Mouse (Mus musculus): ENCODE measurements around the gene Wdr38. TPM values are rescaled to one million over a fixed set of nuclear protein-coding genes. Genes with fewer than 3 reads are reported as not detected.
A peak's percentile ranks its signal among the peaks of the same experiment; 100 is the strongest.
"Not testable (repeated sequence)": the region's sequence is repeated elsewhere in the genome, so short reads cannot be mapped to it uniquely, and the experiment has no call there.

Wdr38 gene
- total and polyA plus RNA-seq, 2 experiments from 2014 or later: 0.66 to 1.2 TPM

DNA sequence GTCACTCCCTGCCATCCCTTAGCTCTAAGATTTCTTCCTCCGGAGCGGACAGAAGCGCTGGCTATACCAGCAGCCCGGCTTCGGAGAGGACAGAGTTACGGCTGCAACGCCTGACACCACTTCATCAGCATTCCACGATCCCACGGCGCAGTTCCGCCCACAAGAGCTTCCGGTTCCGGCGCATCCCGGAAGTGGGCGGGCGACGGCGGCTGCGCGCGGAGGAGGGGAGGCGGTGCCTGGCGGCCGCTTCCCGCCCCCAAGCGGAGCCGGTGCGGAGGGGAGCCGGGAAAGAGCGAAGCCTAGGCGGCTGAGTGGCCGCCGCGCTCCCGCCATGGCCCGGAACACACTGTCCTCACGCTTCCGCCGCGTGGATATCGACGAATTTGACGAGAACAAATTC, 10.6 kb downstream of the Wdr38 start:
- peak overlapping the region; percentile 83 for H3K9ac ChIP-seq (replicated peaks; ENCODE audit: low read length)
- H3K4me2 ChIP-seq (ENCODE audit: low read depth, low read length): peak overlapping the region; percentile 90
- H3K27ac ChIP-seq: peak overlapping the region; percentile 95
- H3K36me3 ChIP-seq (ENCODE audit: insufficient read depth, low read length): peaks cover 2% of the 10 kb centered on the region; the same call in 1 of the 2 replicates
- ATAC-seq (peak; percentile 89), DNase-seq (ENCODE audit: low spot score) (peak; percentile 97)
- peaks cover 32% of the 10 kb centered on the region for H3K4me1 ChIP-seq (ENCODE audit: insufficient read depth, low read length)
- TF ChIP-seq CTCF (IDR thresholded peaks at IDR 0.05; ENCODE audit: low read depth): no peak
- no peaks in the 10 kb centered on the region for H3K27me3 ChIP-seq (ENCODE audit: insufficient read depth, low read length)
- H3K4me3 ChIP-seq (ENCODE audit: low read length): peak overlapping the region; percentile 62
- WGBS: 3% methylated on average over 44 of the region's 44 CpGs
- H3K9me3 ChIP-seq (ENCODE audit: low read length): no peaks in the 10 kb centered on the region

DNA sequence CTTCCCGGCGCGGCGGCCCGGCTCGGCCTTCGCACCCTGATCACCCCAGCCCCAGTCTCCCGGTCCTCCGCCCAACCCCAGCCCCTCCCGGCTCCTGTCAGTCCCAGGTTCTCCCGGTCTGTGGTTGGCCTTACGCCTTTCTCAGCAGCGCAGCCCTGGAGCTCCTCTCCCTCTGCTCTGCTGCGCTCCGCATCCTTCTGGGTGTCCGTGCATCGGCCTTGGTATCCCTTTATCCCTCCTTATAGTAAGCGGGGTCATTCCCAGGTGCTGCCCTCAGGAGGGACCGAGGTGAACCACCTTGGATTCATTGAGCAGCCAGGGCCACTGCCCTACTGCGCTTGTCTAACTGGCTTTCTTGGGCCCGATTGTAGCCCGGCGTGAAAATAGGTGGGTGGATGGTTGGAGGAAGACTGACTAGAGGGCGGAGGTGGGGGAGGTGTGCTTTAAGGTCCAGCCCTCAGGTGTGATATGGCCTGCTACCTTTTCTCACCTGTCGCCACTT, 11.1 kb downstream of the Wdr38 start:
- Histone ChIP-seq H3K27ac (peak overlapping the region; percentile 95), H3K36me3 (ENCODE audit: insufficient read depth, low read length) (no peaks in the 10 kb centered on the region; the same call in 1 of the 2 replicates), H3K4me3 (ENCODE audit: low read length) (peak overlapping the region; percentile 62), H3K27me3 (ENCODE audit: insufficient read depth, low read length) (no peaks in the 10 kb centered on the region), H3K4me1 (ENCODE audit: insufficient read depth, low read length) (peaks cover 32% of the 10 kb centered on the region), H3K9me3 (ENCODE audit: low read length) (no peaks in the 10 kb centered on the region), H3K4me2 (ENCODE audit: low read depth, low read length) (peak overlapping the region; percentile 90), H3K9ac (replicated peaks; ENCODE audit: low read length) (peak overlapping the region; percentile 83)
- 1% methylated on average over 22 of the region's 25 CpGs for WGBS
- no peak for TF ChIP-seq CTCF (IDR thresholded peaks at IDR 0.05; ENCODE audit: low read depth)
- ATAC-seq: peak; percentile 51
- DNase-seq (ENCODE audit: low spot score): peak; percentile 53

DNA sequence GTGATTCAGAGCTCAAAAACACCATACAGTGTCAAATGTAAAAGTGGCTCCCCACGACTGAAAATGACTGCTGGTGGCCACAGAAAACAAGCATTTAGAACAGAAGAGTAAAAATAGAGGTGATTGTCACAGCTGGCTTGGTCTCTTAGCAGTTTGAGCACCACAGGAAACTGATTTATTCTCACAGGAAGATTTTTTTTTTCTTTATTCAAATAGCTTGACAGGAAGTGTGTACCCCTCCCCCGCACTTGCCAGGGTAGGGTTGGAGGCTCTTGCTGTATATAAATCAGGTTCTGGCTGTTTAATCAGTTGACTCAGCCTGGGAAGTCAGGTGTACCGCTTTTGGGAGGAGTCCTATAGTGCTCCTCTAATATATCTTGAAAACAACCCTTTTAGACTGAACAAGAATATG, 11.7 kb downstream of the Wdr38 start:
- no peak for DNase-seq (ENCODE audit: low spot score)
- Histone ChIP-seq H3K36me3 (ENCODE audit: insufficient read depth, low read length) (peaks cover 1% of the 10 kb centered on the region; the same call in 1 of the 2 replicates), H3K9ac (replicated peaks; ENCODE audit: low read length) (peak overlapping the region; percentile 83), H3K27ac (peak overlapping the region; percentile 95), H3K4me2 (ENCODE audit: low read depth, low read length) (peak overlapping the region; percentile 90), H3K27me3 (ENCODE audit: insufficient read depth, low read length) (no peaks in the 10 kb centered on the region), H3K4me3 (ENCODE audit: low read length) (peak overlapping the region; percentile 62), H3K4me1 (ENCODE audit: insufficient read depth, low read length) (peaks cover 29% of the 10 kb centered on the region), H3K9me3 (ENCODE audit: low read length) (no peaks in the 10 kb centered on the region)
- TF ChIP-seq CTCF (IDR thresholded peaks at IDR 0.05; ENCODE audit: low read depth): no peak
- WGBS: 34% methylated on average over 3 of the region's 3 CpGs
- ATAC-seq: no peak

DNA sequence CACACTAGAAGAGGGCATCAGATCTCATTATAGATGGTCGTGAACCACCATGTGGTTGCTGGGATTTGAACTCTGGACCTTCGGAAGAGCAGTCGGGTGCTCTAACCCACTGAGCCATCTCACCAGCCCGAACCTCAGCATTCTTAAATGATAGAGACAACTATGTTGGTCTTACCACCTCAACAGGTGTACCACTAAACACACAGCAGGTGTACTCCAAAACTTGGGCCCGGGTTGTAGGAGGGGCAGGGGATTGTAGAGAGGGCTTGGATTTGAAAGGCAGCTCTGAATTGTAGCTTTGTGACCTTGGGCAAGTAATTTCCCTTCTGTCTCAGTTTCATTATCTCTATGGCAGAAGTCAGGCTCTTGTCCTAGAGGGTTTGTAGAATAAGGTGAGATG, 12.9 kb downstream of the Wdr38 start:
- ATAC-seq; H3K27ac ChIP-seq; H3K4me3 ChIP-seq (ENCODE audit: low read length); H3K4me2 ChIP-seq (ENCODE audit: low read depth, low read length); H3K9ac ChIP-seq (replicated peaks; ENCODE audit: low read length); H3K27me3 ChIP-seq (ENCODE audit: insufficient read depth, low read length); H3K9me3 ChIP-seq (ENCODE audit: low read length); DNase-seq (ENCODE audit: low spot score): not testable (repeated sequence)
- WGBS: 97% methylated on average over 4 of the region's 5 CpGs
- Histone ChIP-seq H3K4me1 (ENCODE audit: insufficient read depth, low read length) (peaks cover 25% of the 10 kb centered on the region), H3K36me3 (ENCODE audit: insufficient read depth, low read length) (peaks cover 12% of the 10 kb centered on the region; the same call in 1 of the 2 replicates)

DNA sequence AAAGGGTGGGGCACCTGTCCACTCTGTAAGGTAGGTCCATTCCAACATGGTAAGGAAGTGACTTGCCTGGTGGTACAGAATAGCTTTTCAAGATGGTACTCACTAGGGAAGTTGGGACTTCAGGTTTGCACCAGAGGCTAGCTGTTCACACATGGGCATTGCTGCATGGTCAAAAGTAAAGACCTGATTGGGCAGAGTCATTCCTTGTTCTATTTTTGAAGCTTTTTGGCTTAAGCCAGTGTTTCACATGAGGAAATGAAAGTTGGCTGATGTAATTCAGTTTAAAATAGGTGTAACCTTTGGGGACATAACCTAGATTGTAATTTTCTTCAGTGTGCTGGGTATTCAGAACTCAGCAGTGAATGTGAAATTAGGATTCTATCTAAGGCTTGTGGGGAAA, 14.0 kb downstream of the Wdr38 start:
- Histone ChIP-seq H3K27me3 (ENCODE audit: insufficient read depth, low read length) (no peaks in the 10 kb centered on the region), H3K9ac (replicated peaks; ENCODE audit: low read length) (no peak overlapping the region), H3K4me2 (ENCODE audit: low read depth, low read length) (no peak overlapping the region), H3K4me1 (ENCODE audit: insufficient read depth, low read length) (peaks cover 21% of the 10 kb centered on the region), H3K27ac (no peak overlapping the region), H3K9me3 (ENCODE audit: low read length) (no peaks in the 10 kb centered on the region), H3K36me3 (ENCODE audit: insufficient read depth, low read length) (peaks cover 23% of the 10 kb centered on the region), H3K4me3 (ENCODE audit: low read length) (no peak overlapping the region)
- TF ChIP-seq CTCF (IDR thresholded peaks at IDR 0.05; ENCODE audit: low read depth): no peak
- ATAC-seq (no peak), DNase-seq (ENCODE audit: low spot score) (no peak)

DNA sequence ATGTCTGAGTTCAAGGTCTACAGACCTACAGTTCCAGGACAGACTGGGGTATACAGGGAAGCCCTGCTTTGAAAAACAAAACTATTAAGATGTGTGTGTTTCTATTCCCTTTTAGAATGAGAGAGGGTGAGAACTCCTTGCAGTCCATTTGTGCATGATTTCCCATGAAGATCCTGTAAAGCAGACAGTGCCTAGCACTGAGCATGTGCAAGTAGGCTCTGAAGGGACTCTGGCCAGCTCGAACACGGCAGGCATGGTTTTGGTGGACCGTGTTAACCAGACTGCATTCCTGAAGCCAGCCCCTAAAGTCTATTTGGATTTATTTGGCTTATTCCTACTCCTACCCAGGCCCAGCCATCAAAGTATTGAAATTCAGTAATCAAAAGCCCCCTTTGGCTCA, 14.7 kb downstream of the Wdr38 start:
- WGBS: 82% methylated on average over 3 of the region's 3 CpGs
- DNase-seq (ENCODE audit: low spot score): no peak
- no peak for ATAC-seq
- Histone ChIP-seq H3K27me3 (ENCODE audit: insufficient read depth, low read length) (no peaks in the 10 kb centered on the region), H3K4me2 (ENCODE audit: low read depth, low read length) (no peak overlapping the region), H3K27ac (peak overlapping the region; percentile 32; the same call in 1 of the 2 replicates), H3K4me3 (ENCODE audit: low read length) (no peak overlapping the region), H3K4me1 (ENCODE audit: insufficient read depth, low read length) (peaks cover 20% of the 10 kb centered on the region), H3K9me3 (ENCODE audit: low read length) (no peaks in the 10 kb centered on the region), H3K36me3 (ENCODE audit: insufficient read depth, low read length) (peaks cover 28% of the 10 kb centered on the region), H3K9ac (replicated peaks; ENCODE audit: low read length) (no peak overlapping the region)
- no peak for TF ChIP-seq CTCF (IDR thresholded peaks at IDR 0.05; ENCODE audit: low read depth)

DNA sequence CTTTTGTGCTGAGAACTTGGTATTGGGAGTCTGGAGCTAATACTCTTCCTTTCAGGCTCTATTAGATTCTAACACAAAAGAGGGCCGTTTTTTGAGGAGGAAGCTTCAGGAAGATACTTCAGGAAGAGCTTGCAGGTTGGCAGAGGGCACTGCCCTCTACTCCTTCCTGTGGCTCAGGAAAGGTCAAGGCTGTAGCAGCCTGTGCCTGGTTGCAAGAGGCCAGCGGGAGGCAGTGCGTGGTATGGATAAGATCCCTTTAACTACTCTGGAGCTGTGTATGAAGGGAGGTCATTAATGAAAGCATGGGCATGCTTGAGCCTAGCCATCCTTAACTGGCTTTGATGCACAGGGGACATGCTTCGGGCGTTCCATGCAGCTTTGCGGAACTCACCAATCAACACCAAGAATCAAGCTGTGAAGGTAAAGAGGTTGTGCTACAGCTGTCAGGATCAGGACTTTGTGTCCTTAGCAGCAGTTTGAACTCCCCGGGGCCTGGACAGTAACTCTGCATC, 15.5 kb downstream of the Wdr38 start:
- WGBS: 86% methylated on average over 7 of the region's 7 CpGs
- Histone ChIP-seq H3K9ac (replicated peaks; ENCODE audit: low read length) (no peak overlapping the region), H3K4me1 (ENCODE audit: insufficient read depth, low read length) (peaks cover 16% of the 10 kb centered on the region), H3K4me3 (ENCODE audit: low read length) (no peak overlapping the region), H3K27me3 (ENCODE audit: insufficient read depth, low read length) (no peaks in the 10 kb centered on the region), H3K36me3 (ENCODE audit: insufficient read depth, low read length) (peaks cover 31% of the 10 kb centered on the region), H3K9me3 (ENCODE audit: low read length) (no peaks in the 10 kb centered on the region), H3K4me2 (ENCODE audit: low read depth, low read length) (no peak overlapping the region), H3K27ac (peak overlapping the region; percentile 32; the same call in 1 of the 2 replicates)
- ATAC-seq (no peak), DNase-seq (ENCODE audit: low spot score) (no peak)
- no peak for TF ChIP-seq CTCF (IDR thresholded peaks at IDR 0.05; ENCODE audit: low read depth)
